Mouse (Mus musculus) MEL (cell line): ENCODE results near the gene Pdss2. TPM values are rescaled to one million over a fixed set of nuclear protein-coding genes. Genes with fewer than 3 reads are reported as not detected.

Experiments
- DNase-seq: peaks from one replicate; pipeline ENCODE4 v3.0.0; 2011; ENCODE audit warnings: low read depth, low spot score
- H3K27ac ChIP-seq: 2 replicates; pipeline ENCODE4 v1.5.1; 2012; ENCODE audit warnings: low read depth, mild to moderate bottlenecking, control low read depth, low read length, moderate library complexity; ENCODE audit not compliant: control insufficient read depth
- H3K27me3 ChIP-seq, 2 experiments: fragments of 150-350 bp in 1 of 2; sonication (generic) in 1 of 2; 2 replicates each; pipeline ENCODE4 v1.6.1; 2012; ENCODE audit warnings: low read length in 2 of 2, mild to moderate bottlenecking in 2 of 2, improper control_type of control experiment in 1 of 2, moderate library complexity in 1 of 2; ENCODE audit not compliant: insufficient read depth in 2 of 2, control insufficient read depth in 1 of 2
- H3K36me3 ChIP-seq, 2 experiments: 2 replicates each; pipeline ENCODE4 v1.6.1; 2012 to 2014; ENCODE audit warnings: low read length in 2 of 2, improper control_type of control experiment in 1 of 2, inconsistent platforms in 1 of 2, mild to moderate bottlenecking in 1 of 2; ENCODE audit not compliant: insufficient read depth in 2 of 2, control insufficient read depth in 1 of 2
- H3K4me1 ChIP-seq, 2 experiments: fragments of 150-350 bp in 1 of 2; sonication (generic) in 1 of 2; 2 replicates each; pipeline ENCODE4 v1.6.1; 2012; ENCODE audit warnings: low read length in 2 of 2, improper control_type of control experiment in 1 of 2, mild to moderate bottlenecking in 1 of 2; ENCODE audit not compliant: insufficient read depth in 2 of 2, control insufficient read depth in 1 of 2
- H3K4me3 ChIP-seq, 2 experiments: fragments of 150-350 bp in 1 of 2; sonication (generic) in 1 of 2; 2 replicates each; pipeline ENCODE4 v1.5.1; 2012; ENCODE audit warnings: low read depth in 2 of 2, low read length in 2 of 2, mild to moderate bottlenecking in 2 of 2, moderate library complexity in 2 of 2, control low read depth in 1 of 2, improper control_type of control experiment in 1 of 2; ENCODE audit not compliant: control insufficient read depth in 1 of 2, insufficient read depth in 1 of 2
- H3K79me2 ChIP-seq: 2 replicates; pipeline ENCODE4 v1.6.1; 2012; ENCODE audit warnings: mild to moderate bottlenecking, low read length, moderate library complexity; ENCODE audit not compliant: control insufficient read depth, poor library complexity, insufficient read depth
- H3K9ac ChIP-seq: 2 replicates; pipeline ENCODE4 v1.6.1; 2012; ENCODE audit warnings: low read depth, mild to moderate bottlenecking, control low read depth, low read length, moderate library complexity; ENCODE audit not compliant: control insufficient read depth, poor library complexity, severe bottlenecking
- H3K9me3 ChIP-seq: fragments of 150-350 bp; sonication (generic); replicated peaks from 2 replicates; pipeline ENCODE4 v1.6.1; 2012; ENCODE audit warnings: mild to moderate bottlenecking, low read length, improper control_type of control experiment, moderate library complexity; ENCODE audit not compliant: insufficient read depth
- CHD1 ChIP-seq: IDR thresholded peaks from 2 replicates; pipeline ENCODE4 v1.6.1; 2012; ENCODE audit warnings: low read depth, mild to moderate bottlenecking, inconsistent platforms, low read length, improper control_type of control experiment
- CTCF ChIP-seq, 3 experiments: IDR thresholded peaks in 2 of 3; conservative IDR thresholded peaks in 1 of 3; 2 replicates each; pipeline ENCODE4 v1.5.1; 2011 to 2012; ENCODE audit warnings: low read length in 3 of 3, low read depth in 2 of 3, mild to moderate bottlenecking in 2 of 3, improper control_type of control experiment in 1 of 3, inconsistent platforms in 1 of 3, mixed read lengths in 1 of 3, moderate library complexity in 1 of 3; ENCODE audit not compliant: control insufficient read depth in 1 of 3, insufficient read depth in 1 of 3, poor library complexity in 1 of 3, severe bottlenecking in 1 of 3
- EP300 ChIP-seq, 2 experiments: IDR thresholded peaks; 2 replicates each; pipeline ENCODE4 v1.6.1; 2011; ENCODE audit warnings: improper control_type of control experiment in 2 of 2, low read length in 2 of 2, low read depth in 1 of 2, mild to moderate bottlenecking in 1 of 2
- ETS1 ChIP-seq: IDR thresholded peaks from 2 replicates; pipeline ENCODE4 v1.6.1; 2012; ENCODE audit warnings: low read depth, mild to moderate bottlenecking, inconsistent platforms, low read length, improper control_type of control experiment, moderate library complexity
- GABPA ChIP-seq: IDR thresholded peaks from 2 replicates; pipeline ENCODE4 v1.6.1; 2012; ENCODE audit warnings: low read depth, mild to moderate bottlenecking, inconsistent platforms, low read length, improper control_type of control experiment, moderate library complexity
- HCFC1 ChIP-seq: IDR thresholded peaks from 2 replicates; pipeline ENCODE4 v1.6.1; 2012; ENCODE audit warnings: low read depth, mild to moderate bottlenecking, inconsistent platforms, low read length, improper control_type of control experiment, moderate library complexity
- JUND ChIP-seq: IDR thresholded peaks from 2 replicates; pipeline ENCODE4 v1.6.1; 2011; ENCODE audit warnings: low read depth, mild to moderate bottlenecking, improper control_type of control experiment, low read length
- KAT2A ChIP-seq: conservative IDR thresholded peaks from 2 replicates; pipeline ENCODE4 v1.6.1; 2012; ENCODE audit warnings: low read depth, low read length, improper control_type of control experiment, inconsistent platforms
- MAX ChIP-seq: IDR thresholded peaks from 2 replicates; pipeline ENCODE4 v1.6.1; 2011; ENCODE audit warnings: low read length, improper control_type of control experiment
- POLR2A ChIP-seq, 2 experiments: IDR thresholded peaks; 2 replicates each; pipeline ENCODE4 v1.6.1; 2011 to 2012; ENCODE audit warnings: low read length in 2 of 2, mild to moderate bottlenecking in 2 of 2, control low read depth in 1 of 2, improper control_type of control experiment in 1 of 2, low read depth in 1 of 2, moderate library complexity in 1 of 2; ENCODE audit not compliant: control insufficient read depth in 1 of 2, insufficient read depth in 1 of 2, poor library complexity in 1 of 2
- RCOR1 ChIP-seq: IDR thresholded peaks from 2 replicates; pipeline ENCODE4 v1.6.1; 2012; ENCODE audit warnings: low read depth, mild to moderate bottlenecking, inconsistent platforms, low read length, improper control_type of control experiment
- SMC3 ChIP-seq: IDR thresholded peaks from 2 replicates; pipeline ENCODE4 v1.6.1; 2011; ENCODE audit warnings: low read depth, low read length, improper control_type of control experiment
- TAL1 ChIP-seq: IDR thresholded peaks from 2 replicates; pipeline ENCODE4 v1.6.1; 2012; ENCODE audit warnings: mild to moderate bottlenecking, inconsistent platforms, low read length, moderate library complexity, mixed read lengths
- TBP ChIP-seq: IDR thresholded peaks from 2 replicates; pipeline ENCODE4 v1.8.0; 2011; ENCODE audit warnings: low read depth, low read length, improper control_type of control experiment
- TCF12 ChIP-seq: IDR thresholded peaks from 2 replicates; pipeline ENCODE4 v1.6.1; 2014; ENCODE audit warnings: low read depth, mild to moderate bottlenecking, inconsistent platforms, low read length, improper control_type of control experiment, moderate library complexity
- ZC3H11A ChIP-seq: IDR thresholded peaks from 2 replicates; pipeline ENCODE4 v1.6.1; 2012; ENCODE audit warnings: low read depth, mild to moderate bottlenecking, inconsistent platforms, low read length, improper control_type of control experiment
- ZNF384 ChIP-seq: IDR thresholded peaks from 2 replicates; pipeline ENCODE4 v1.6.1; 2012; ENCODE audit warnings: low read depth, mild to moderate bottlenecking, inconsistent platforms, low read length, improper control_type of control experiment
- polyA plus RNA-seq, 2 experiments: library from polyadenylated mRNA; stranded (reverse) in 1 of 2; unstranded in 1 of 2; fragments of >175 nt in 1 of 2; fragments of >200 nt in 1 of 2; gene quantifications; 2 replicates each; pipeline versions ENCODE4 v1.2.1 to v1.2.4; 2012; ENCODE audit warnings: low replicate concordance in 2 of 2, low read depth in 1 of 2; ENCODE audit not compliant: insufficient read length in 2 of 2, insufficient read depth in 1 of 2, missing spikeins in 1 of 2
- total RNA-seq: library from RNA; depleted of rRNA; stranded (reverse); fragments of 300-350 nt; gene quantifications from 2 replicates; pipeline ENCODE4 v1.2.3, GENCODE M21; 2012

Pdss2 gene
- total and polyA plus RNA-seq, 3 experiments, result 14.3 to 14.8 TPM; not detected in 1

- no peak for TF ChIP-seq ETS1
- no peak for TF ChIP-seq ZNF384
- no peak for TF ChIP-seq KAT2A
- TF ChIP-seq JUND, result no peak
- no peak for TF ChIP-seq TBP
- no peak for TF ChIP-seq ZC3H11A
- TF ChIP-seq EP300 (IDR thresholded peaks at IDR 0.05; ENCODE audit: low read depth in 1 of 2, low read length in 2 of 2), result no peak
- no peak for TF ChIP-seq TCF12
- no peak for TF ChIP-seq HCFC1
- no peak for TF ChIP-seq RCOR1
- TF ChIP-seq POLR2A (IDR thresholded peaks at IDR 0.05; ENCODE audit: control insufficient read depth in 1 of 2, insufficient read depth in 1 of 2, low read depth in 1 of 2, low read length in 2 of 2, poor library complexity in 1 of 2), result no peak
- no peak for TF ChIP-seq GABPA
- TF ChIP-seq CTCF (IDR thresholded peaks at IDR 0.05 in 2 of 3, conservative IDR thresholded peaks at IDR 0.05 in 1 of 3; ENCODE audit: control insufficient read depth in 1 of 3, insufficient read depth in 1 of 3, low read depth in 2 of 3, low read length in 3 of 3, poor library complexity in 1 of 3, severe bottlenecking in 1 of 3), result no peak
- no peak for TF ChIP-seq SMC3
- TF ChIP-seq TAL1, result no peak
- Histone ChIP-seq H3K4me3 (no peak overlapping the region), H3K36me3 (no peaks in the 10 kb centered on the region), H3K9ac (no peak overlapping the region), H3K27ac (no peak overlapping the region), H3K4me1 (no peaks in the 10 kb centered on the region), H3K9me3 (no peaks in the 10 kb centered on the region), H3K27me3 (no peaks in the 10 kb centered on the region), H3K79me2 (no peaks in the 10 kb centered on the region)
- DNase-seq, result no peak
Measured at GRCm38 (mm10) chr10:43466223-43466622, 244.9 kb downstream of the Pdss2 start.

DNA sequence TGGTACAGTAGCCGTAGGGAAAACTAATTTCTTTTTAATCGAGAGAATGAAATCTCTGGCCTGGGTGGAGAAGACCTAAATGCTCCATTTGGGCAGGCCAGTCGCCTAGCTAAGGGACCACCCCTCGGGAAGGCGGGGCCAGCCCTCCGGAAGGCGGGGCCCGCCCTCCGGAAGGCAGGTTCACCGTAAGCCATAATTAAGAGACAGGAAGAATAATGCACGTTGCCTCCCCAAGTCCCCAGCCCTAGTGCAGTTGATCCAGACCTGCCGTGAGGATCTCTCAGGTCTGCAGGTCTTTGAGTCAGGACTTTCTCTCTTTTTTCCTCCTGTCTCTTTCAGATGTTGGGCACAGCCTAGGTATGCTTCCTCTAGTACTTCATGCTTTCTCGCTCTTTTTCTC is 246.4 kb downstream of the Pdss2 start:
- Histone ChIP-seq H3K9ac (peak overlapping the region; percentile 35; the same call in 1 of the 2 replicates), H3K9me3 (no peaks in the 10 kb centered on the region), H3K4me3 (peak overlapping the region in 1 of 2 experiments; percentile 22; a peak in 1 of 4 replicates), H3K79me2 (no peaks in the 10 kb centered on the region), H3K4me1 (no peaks in the 10 kb centered on the region), H3K36me3 (no peaks in the 10 kb centered on the region), H3K27me3 (no peaks in the 10 kb centered on the region), H3K27ac (no peak overlapping the region)
- DNase-seq, result peak; percentile 48
- TF ChIP-seq POLR2A (IDR thresholded peaks at IDR 0.05; ENCODE audit: control insufficient read depth in 1 of 2, insufficient read depth in 1 of 2, low read depth in 1 of 2, low read length in 2 of 2, poor library complexity in 1 of 2), result peak in 1 of 2 experiments; percentile 40; a peak in 1 of 4 replicates
- TF ChIP-seq CHD1, result no peak
- TF ChIP-seq TBP, result no peak

- no peak overlapping the region for H3K4me3 ChIP-seq
- H3K9me3 ChIP-seq, result no peaks in the 10 kb centered on the region
- no peak for TF ChIP-seq MAX
- TF ChIP-seq ETS1, result no peak
- H3K36me3 ChIP-seq, result no peaks in the 10 kb centered on the region
- no peaks in the 10 kb centered on the region for H3K79me2 ChIP-seq
- no peak for DNase-seq
- H3K4me1 ChIP-seq, result no peaks in the 10 kb centered on the region
- no peaks in the 10 kb centered on the region for H3K27me3 ChIP-seq
- H3K9ac ChIP-seq, result no peak overlapping the region
- no peak overlapping the region for H3K27ac ChIP-seq
Measured at GRCm38 (mm10) chr10:43468293-43468692, 247.0 kb downstream of the Pdss2 start.
